Mouse (Mus musculus) adrenal gland (tissue): ENCODE data around the gene Gm10135.
"Not testable (repeated sequence)": the region's sequence is repeated elsewhere in the genome, so short reads cannot be mapped to it uniquely, and the experiment has no call there.

Source experiments
- intact Hi-C: fragments of 180-260 bp; cut with DNase I; formaldehyde crosslinking; loops from one replicate; pipeline ENCODE4 v1.15.1; 2025

Gene Gm10135

DNA sequence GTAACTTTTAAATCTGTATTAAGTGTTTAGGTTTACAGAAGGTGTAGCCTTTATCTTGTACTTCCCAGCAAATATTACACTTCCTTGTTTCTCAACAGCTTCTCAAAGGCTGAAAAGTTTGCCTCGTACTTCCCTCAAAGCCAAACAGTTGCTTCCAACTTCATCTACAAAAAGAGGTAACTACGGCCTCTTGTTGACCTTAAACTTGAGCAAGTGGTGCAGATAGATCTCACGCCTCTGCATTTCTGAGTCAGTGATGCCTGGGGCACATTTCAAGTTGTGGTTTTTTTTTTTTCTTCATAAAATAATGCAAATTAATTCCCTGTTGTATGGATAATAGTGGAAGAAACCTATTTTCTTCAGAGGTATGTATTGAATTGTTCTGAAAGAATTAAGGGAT lies 8.8 kb downstream of the Gm10135 start:
- intact Hi-C loops: no loop called here

DNA sequence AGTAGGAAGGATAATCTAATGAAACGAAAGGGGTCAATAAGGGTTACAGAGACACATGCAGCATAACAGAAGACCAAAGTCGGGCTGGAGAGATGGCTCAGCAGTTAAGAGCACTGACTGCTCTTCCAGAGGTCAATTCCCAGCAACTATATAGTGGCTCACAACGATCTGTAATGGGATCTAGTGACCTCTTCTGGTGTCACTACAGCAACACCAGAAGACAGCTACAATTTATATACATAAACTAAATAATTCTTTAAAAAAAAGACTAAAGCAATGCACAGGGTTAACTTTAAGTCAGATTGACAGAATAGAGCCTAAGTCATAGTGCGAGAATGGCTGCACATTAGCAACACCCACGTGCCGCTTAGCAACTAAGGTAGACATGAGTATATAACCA lies 14.4 kb downstream of the Gm10135 start:
- intact Hi-C loops: loop anchor here (5.0 kb wide), 1 partner anchor 68 kb away; no protein-coding TSS in a partner anchor

DNA sequence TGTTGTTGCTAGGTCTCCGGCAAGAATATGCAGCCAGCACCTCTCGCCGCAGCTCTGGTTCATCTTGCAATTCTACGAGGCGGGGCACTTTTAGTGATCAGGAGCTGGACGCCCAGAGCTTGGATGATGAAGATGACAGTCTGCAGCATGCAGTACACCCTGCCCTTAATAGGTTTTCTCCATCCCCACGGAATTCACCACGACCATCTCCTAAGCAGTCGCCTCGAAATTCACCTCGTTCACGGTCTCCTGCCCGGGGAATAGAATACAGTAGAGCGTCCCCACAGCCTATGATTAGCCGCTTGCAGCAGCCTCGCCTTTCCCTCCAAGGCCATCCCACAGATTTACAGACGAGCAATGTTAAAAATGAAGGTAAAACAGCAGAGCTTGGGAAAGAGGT lies 17.2 kb downstream of the Gm10135 start:
- intact Hi-C loops: loop anchor here (5.0 kb wide), 1 partner anchor 40 kb away; no protein-coding TSS in a partner anchor

DNA sequence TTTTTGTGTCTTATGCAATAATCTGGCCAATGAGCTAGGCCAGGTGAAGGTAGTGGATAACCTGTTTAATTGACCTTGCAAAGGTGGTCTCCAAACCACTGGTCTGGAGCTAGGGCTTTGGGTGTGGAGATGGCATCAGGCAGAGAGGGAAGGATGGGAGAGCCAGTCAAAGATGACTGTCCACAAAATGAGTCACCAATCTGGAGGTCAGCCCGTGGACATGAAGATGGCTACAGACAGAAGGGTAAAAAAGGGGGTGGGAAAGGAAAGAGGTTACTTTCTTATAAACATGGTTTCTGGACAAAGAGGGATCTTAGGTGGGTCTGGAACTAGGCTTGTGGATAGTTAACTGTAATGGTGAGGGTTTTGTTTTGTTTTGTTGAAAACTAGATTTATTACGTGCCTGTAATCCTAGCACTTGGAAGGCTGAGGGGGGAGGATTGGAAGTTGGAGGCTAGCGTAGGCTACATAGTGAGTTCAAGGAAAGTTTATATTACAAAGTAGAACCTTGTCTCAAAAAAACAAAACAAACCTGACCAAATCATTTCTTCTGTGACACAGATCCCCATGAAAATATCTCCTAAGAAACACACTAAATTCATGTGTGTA lies 20.4 kb downstream of the Gm10135 start:
- intact Hi-C loops: no loop called here

DNA sequence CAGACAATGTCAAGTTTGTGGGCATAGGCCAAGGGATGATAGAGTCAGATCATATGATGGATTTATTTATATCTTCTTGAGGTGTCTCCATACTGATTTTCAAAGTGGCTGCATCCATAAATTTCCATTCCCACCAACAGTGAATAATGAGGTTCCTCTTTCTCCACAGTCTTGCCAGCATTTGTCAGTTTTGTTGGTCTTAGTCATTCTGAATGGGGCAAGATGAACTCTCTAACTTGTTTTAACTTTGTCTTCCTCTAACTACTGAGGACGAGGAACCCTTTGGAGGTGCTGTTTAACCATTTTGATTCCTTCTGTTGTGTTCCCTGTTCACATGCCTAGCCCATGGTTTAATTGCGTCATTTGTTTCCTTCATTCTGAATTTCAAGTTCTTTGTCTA lies 24.2 kb downstream of the Gm10135 start:
- intact Hi-C loops: no loop called here

DNA sequence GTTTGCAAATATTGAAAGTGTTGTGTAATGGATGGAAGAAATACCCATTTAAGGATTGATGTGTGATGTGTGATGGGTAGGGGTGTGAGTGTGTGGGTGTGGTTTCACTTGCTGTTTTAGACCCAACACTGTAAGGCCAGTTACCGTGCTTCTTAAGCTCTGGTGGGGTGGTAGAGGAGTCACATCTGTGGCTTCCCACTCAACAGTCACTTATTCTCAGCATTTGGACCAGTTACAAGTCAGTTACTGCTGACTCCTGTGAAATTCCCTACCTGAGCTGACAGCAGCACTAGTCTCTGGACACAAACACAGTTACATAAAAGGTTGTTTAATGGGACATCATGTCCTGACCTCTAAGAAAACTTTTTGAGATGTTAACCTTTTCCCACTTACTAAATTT lies 26.4 kb downstream of the Gm10135 start:
- intact Hi-C loops: no loop called here

DNA sequence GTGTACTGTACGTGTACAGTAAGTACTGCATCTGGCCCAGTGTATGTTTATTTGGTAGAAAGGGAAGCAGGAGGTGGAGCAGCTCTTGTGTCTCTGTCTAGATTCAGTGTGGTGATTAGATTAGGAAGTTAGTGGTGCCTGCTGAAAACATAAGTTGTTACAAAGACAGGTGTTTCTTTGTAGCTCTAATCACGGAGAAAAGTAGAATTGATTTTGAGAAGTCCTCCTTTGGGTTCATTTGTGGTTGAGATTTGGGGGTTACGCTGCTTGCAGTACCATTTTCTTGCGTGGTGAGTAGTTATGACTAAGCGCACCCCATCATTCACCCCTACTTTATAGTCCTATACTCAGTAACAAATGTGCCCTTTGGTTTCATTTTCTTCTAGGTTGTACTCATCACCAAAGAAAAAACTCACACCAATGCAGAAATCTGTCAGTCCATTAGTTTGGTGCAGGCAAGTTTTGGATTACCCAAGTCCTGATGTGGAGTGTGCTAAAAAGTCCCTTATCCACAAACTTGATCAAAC lies 33.5 kb downstream of the Gm10135 start:
- intact Hi-C loops: no loop called here

DNA sequence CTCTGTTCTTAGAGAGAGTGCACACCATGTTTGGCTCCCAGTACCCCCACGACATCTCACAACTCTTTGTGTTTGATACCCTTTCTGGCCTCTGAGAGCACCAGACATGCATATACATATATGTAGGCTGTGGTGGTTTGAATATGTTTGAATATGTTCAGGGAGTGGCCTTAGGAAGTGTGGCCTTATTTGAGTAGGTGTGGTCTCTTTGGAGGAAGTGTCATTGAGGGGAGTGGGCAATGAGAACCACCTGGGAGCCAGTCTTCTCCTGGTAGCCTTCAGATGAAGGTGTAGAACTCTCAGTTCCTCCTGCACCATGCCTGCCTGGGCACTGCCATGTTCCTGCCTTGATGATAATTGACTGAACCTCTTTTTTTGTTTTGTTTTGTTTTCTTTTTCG lies 35.2 kb downstream of the Gm10135 start:
- intact Hi-C loops: no loop called here

DNA sequence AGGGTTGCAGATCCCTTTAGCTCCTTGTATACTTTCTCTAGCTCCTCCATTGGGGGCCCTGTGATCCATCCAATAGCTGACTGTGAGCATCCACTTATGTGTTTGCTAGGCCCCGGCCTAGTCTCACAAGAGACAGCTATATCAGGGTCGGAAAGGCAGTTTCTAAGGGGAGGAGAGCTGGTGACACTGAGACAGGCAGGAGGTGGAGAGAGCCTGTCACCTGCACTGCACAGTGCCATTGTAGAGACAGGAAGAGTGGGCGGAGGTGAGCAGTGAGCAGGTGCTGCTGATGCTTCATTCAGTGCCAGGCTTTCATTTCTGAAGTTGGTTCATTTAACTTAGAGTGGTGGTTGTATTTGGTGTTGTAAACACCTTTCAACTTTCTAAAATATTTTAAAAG lies 36.1 kb downstream of the Gm10135 start:
- intact Hi-C loops: not testable (repeated sequence)

DNA sequence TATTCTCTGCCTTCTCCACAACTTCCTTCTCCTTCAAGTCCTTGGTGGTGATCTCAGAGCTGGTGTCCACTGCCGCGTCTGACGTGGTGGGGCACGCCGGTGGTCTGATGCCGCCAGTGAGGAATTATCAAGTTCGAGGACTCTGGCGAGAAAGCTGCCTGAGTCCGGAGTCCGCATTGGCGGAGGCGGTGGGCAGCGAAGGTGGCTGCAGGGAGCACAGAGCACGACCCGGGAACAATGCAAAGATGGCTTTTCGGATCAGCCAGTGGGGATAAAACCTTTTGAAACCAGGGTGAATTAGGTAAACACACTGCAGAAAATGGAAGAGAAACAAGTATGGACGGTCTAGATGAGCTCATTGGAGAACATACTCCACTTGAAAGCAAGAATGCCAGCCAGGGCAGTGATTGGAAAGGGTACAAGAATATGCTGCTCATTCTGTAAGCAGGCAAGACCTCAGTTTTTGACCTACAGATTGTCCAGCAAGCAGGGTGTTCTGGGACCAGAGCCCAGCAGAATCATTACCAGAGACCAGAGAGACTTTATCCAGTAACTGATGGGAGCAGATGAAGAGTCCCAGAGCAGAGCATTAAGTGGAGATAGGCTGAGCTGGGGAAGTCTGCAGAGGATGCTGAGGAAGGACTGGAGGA lies 41.4 kb downstream of the Gm10135 start:
- intact Hi-C loops: no loop called here

DNA sequence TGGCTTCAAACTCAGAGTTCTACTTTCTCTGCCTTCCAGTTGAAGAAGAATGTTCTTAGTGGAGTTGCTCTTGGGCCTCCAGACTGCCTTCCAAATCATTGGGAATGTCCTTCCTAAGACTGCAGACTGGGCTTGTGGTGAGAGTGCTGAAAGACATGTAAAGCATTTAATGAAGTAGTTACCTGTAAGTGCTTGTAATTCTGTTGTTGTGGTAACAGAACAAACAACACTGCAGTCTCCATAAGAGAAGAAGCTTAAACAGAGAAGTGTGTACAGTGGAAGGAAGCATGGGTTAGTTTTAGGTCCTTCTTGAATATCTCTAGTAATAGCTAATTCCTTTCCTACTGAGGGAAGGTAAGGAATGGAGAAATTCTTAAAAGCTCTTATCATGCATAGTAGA lies 47.4 kb downstream of the Gm10135 start:
- intact Hi-C loops: no loop called here

DNA sequence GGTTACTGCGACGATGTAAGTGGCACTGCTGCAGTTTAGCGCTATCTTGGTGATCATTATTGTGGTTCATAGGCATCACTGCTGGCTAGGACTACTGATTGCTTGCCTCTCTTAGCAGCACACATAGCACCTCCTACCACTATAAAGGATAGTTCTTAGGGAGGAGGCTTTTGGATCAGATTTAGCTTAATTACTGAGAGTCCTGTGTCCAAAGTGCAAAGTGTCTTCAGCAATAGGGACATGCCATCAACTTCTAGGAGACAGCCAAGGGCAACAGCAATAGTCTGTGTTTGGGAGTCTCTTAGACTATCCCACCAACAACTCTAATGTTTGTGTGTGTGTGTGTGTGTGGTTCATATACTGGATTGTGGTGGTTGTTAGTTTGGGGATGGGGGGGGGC lies 51.7 kb downstream of the Gm10135 start:
- intact Hi-C loops: no loop called here

DNA sequence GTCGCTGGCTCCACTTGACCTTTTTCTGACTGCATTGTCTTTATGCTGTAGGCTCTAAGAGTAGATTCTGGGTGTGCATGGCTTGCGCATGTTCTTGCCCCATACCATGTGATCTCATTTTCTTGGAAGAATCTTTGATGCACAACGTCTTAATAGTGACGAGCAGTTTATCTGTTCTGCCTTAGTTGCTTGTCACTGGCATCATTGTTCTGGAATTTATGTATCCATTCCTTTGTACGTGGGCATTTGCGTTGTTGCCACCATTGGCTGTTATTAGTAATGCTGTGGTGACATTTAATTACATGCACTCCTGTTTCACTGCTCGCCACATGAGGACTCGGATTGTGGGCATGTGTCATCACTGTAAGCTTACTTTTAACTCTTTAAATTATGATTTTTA lies 53.3 kb downstream of the Gm10135 start:
- intact Hi-C loops: no loop called here

DNA sequence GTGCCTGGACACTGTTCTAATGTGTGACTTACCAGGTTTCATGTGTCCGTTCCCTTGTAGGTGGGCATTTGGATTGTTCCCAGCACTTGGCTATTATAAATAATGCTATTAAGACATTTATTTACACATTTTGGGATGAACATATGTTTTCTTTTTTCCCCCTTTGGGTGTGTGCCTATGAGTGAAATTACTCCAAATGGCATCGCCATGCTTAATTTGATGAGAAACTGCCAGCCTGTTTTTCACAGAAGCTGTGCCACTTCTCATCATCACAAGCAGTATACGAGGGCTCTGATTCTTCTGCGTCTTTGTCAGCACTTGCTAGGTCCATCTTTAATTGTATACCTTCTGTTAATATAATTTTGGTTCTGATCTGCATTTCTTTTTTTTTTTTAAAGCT lies 54.1 kb downstream of the Gm10135 start:
- intact Hi-C loops: no loop called here

DNA sequence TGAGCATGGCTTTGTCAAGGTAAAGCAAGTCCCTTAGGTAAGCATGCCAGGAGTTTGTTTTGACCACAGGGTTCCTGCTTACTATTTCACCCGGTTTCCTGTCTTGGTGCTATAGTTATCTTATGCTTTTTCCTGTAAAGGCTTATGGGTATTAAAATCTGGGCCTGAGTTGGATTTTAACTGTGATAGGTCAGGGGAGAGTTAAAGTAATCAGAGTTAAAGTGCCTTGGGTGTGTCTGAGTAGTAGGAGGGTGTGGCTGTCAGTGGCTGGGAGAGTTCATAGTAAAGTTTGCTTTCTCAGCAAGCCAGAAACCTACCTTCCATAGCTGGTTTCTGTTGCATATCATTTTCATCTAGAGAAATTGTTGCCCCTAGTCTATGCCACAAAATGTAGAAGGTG lies 57.7 kb downstream of the Gm10135 start:
- intact Hi-C loops: loop anchor here (5.0 kb wide), 1 partner anchor 40 kb away; no protein-coding TSS in a partner anchor

DNA sequence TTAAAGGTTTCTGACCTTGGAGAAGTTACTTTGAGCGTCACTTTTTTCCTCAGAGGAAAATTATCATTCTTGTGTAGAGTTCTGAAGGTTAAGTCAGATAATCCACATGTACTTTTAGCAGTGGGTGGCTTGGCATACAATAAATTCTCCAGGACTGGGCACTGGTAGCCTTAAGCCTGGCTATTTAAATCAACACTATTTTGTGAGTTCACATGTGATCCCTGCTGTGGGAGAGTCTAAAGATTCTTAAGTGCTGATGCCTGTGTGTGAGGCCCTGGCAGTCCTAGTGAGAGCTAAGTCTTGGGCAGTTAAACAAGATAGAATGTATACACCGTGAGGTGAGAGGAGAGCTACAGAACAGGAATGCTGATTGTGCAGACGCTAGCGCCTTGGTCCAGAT lies 58.5 kb downstream of the Gm10135 start:
- intact Hi-C loops: loop anchor here (5.0 kb wide), 1 partner anchor 41 kb away; no protein-coding TSS in a partner anchor
